Mouse (Mus musculus): ENCODE data around the gene Knstrn. TPM values are rescaled to one million over a fixed set of nuclear protein-coding genes. Genes with fewer than 3 reads are reported as not detected.

Gene Knstrn
- polyA plus RNA-seq, 1 experiment from 2014 or later, result 137 TPM

GRCm38 (mm10) chr2:118891173-118891572, 77.4 kb downstream of the Knstrn start:
- no peaks in the 10 kb centered on the region for H3K36me3 ChIP-seq (ENCODE audit: control insufficient read depth, insufficient read depth, low read length)
- H3K9me3 ChIP-seq (ENCODE audit: control insufficient read depth, low read length), result no peaks in the 10 kb centered on the region
- 84% methylated on average over 4 of the region's 4 CpGs for WGBS
- peaks cover 6% of the 10 kb centered on the region for H3K4me1 ChIP-seq (replicated peaks; ENCODE audit: control insufficient read depth, insufficient read depth, low read length)
- H3K27me3 ChIP-seq (ENCODE audit: control insufficient read depth, insufficient read depth, low read depth, low read length), result peaks cover 30% of the 10 kb centered on the region
- H3K4me3 ChIP-seq (ENCODE audit: low read length), result no peak overlapping the region
- ATAC-seq (ENCODE audit: low read depth), result no peak
- no peak overlapping the region for H3K27ac ChIP-seq (ENCODE audit: low read length)
- H3K9ac ChIP-seq (ENCODE audit: low read length), result no peak overlapping the region
- H3K4me2 ChIP-seq (ENCODE audit: low read depth, low read length), result no peak overlapping the region

DNA sequence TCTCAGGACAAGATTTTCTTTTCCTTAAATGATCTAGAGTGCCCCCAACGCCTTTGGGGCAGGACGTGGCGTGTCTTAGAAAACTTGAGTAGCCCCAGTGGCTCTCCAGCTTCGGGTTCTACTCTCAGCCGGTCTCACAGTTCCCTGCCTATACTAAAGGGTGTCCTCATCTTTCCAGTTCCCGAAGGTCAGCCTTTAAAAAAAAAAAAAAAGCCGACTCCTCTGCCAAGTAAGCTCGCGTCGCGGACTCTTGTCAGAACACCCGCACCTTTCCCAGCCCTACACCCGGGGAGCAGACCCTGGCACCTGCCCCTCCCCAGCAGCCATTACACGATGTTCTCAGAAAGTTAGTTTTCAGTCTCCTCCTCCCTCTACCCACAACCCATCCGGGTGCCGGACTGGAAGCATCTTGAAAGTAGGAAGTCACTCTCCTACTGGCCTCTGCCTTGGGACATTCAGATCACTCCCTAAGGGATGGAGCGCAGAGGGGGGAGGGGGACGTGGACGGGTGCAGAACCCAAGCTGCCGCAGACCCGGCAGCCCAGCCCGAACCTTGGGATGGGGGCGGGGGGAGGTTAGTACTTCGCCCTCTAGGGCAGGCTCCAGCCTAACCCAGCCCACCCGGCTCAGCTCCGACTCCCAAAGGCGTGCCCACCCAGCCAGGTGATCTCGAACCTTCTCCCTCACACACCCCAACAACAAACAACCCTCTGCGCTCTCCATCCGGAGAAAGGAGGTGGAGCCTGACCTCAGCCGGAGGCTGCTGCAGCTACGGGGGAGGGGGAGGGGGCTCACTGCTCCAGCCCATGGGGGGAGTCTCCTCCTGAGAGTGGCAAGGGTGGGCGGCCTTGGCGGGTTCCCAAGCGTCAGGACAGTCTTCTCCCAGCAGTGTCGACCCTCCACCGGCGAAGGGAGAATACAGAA, 82.4 kb downstream of the Knstrn start:
- H3K36me3 ChIP-seq (ENCODE audit: control insufficient read depth, insufficient read depth, low read length), result no peaks in the 10 kb centered on the region
- no peak for ATAC-seq (ENCODE audit: low read depth)
- H3K4me2 ChIP-seq (ENCODE audit: low read depth, low read length), result peak overlapping the region; percentile 75
- peak overlapping the region; percentile 36; the same call in 1 of the 2 replicates for H3K9ac ChIP-seq (ENCODE audit: low read length)
- no peak overlapping the region for H3K27ac ChIP-seq (ENCODE audit: low read length)
- H3K9me3 ChIP-seq (ENCODE audit: control insufficient read depth, low read length), result no peaks in the 10 kb centered on the region
- H3K4me1 ChIP-seq (replicated peaks; ENCODE audit: control insufficient read depth, insufficient read depth, low read length), result peaks cover 22% of the 10 kb centered on the region
- peaks cover 58% of the 10 kb centered on the region for H3K27me3 ChIP-seq (ENCODE audit: control insufficient read depth, insufficient read depth, low read depth, low read length)
- WGBS, result 2% methylated on average over 38 of the region's 38 CpGs
- peak overlapping the region; percentile 50 for H3K4me3 ChIP-seq (ENCODE audit: low read length)

GRCm38 (mm10) chr2:118896914-118897291, 83.1 kb downstream of the Knstrn start:
- H3K4me3 ChIP-seq (ENCODE audit: low read length), result peak overlapping the region; percentile 50
- no peaks in the 10 kb centered on the region for H3K36me3 ChIP-seq (ENCODE audit: control insufficient read depth, insufficient read depth, low read length)
- under 1% methylated on average over 13 of the region's 13 CpGs for WGBS
- H3K9me3 ChIP-seq (ENCODE audit: control insufficient read depth, low read length), result no peaks in the 10 kb centered on the region
- H3K4me2 ChIP-seq (ENCODE audit: low read depth, low read length), result peak overlapping the region; percentile 75
- H3K27ac ChIP-seq (ENCODE audit: low read length), result no peak overlapping the region
- peaks cover 22% of the 10 kb centered on the region for H3K4me1 ChIP-seq (replicated peaks; ENCODE audit: control insufficient read depth, insufficient read depth, low read length)
- no peak for ATAC-seq (ENCODE audit: low read depth)
- peaks cover 58% of the 10 kb centered on the region for H3K27me3 ChIP-seq (ENCODE audit: control insufficient read depth, insufficient read depth, low read depth, low read length)
- H3K9ac ChIP-seq (ENCODE audit: low read length), result no peak overlapping the region

DNA sequence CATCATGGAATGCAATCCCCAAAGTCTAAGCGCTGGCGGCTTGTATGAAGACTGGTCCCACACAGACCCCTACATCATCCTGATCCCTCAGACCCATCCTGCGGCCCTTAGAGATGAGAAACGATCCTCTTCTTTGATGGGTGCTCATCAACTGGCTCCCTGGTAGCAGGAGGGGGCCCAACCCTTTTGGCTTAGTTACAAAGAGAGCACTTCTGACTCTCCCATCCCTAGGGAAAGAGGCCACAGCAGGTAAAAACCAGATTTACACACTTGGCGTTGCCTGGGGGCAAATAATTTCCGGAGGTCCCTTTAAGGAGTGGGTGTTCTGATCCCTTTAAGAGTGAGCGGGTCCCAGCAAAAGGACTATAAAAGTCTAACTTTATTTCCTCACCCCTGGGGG, 83.6 kb downstream of the Knstrn start:
- H3K27me3 ChIP-seq (ENCODE audit: control insufficient read depth, insufficient read depth, low read depth, low read length), result peaks cover 58% of the 10 kb centered on the region
- ATAC-seq (ENCODE audit: low read depth), result no peak
- no peak overlapping the region; the same call in 1 of the 2 replicates for H3K4me2 ChIP-seq (ENCODE audit: low read depth, low read length)
- H3K27ac ChIP-seq (ENCODE audit: low read length), result no peak overlapping the region
- 3% methylated on average over 7 of the region's 7 CpGs for WGBS
- no peak overlapping the region for H3K9ac ChIP-seq (ENCODE audit: low read length)
- H3K36me3 ChIP-seq (ENCODE audit: control insufficient read depth, insufficient read depth, low read length), result no peaks in the 10 kb centered on the region
- no peaks in the 10 kb centered on the region for H3K9me3 ChIP-seq (ENCODE audit: control insufficient read depth, low read length)
- no peak overlapping the region for H3K4me3 ChIP-seq (ENCODE audit: low read length)
- peaks cover 22% of the 10 kb centered on the region for H3K4me1 ChIP-seq (replicated peaks; ENCODE audit: control insufficient read depth, insufficient read depth, low read length)

DNA sequence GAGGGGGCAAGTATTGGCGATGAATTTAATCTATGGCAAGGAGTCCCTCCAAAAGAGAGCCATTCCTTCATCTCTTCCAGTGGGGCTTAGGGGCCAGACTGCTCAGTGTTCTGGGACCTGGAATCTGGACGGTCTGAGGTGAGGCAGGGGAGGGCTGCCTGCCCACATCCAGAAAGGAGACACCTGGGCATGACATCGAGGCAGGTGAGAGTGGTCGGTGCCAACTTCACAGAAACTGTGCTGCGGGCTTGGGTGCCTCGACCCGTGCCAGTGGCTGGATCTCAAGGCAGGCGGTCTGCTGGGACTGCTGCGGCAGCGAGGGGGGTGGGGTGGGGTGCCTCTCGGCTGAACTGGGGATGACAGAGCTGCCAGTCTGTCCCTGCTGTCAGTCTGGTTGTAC, 84.0 kb downstream of the Knstrn start:
- 2% methylated on average over 11 of the region's 11 CpGs for WGBS
- Histone ChIP-seq H3K4me3 (ENCODE audit: low read length) (no peak overlapping the region), H3K27ac (ENCODE audit: low read length) (no peak overlapping the region), H3K4me1 (replicated peaks; ENCODE audit: control insufficient read depth, insufficient read depth, low read length) (peaks cover 26% of the 10 kb centered on the region), H3K4me2 (ENCODE audit: low read depth, low read length) (no peak overlapping the region), H3K27me3 (ENCODE audit: control insufficient read depth, insufficient read depth, low read depth, low read length) (peaks cover 58% of the 10 kb centered on the region), H3K9me3 (ENCODE audit: control insufficient read depth, low read length) (no peaks in the 10 kb centered on the region), H3K9ac (ENCODE audit: low read length) (no peak overlapping the region), H3K36me3 (ENCODE audit: control insufficient read depth, insufficient read depth, low read length) (no peaks in the 10 kb centered on the region)
- no peak for ATAC-seq (ENCODE audit: low read depth)

DNA sequence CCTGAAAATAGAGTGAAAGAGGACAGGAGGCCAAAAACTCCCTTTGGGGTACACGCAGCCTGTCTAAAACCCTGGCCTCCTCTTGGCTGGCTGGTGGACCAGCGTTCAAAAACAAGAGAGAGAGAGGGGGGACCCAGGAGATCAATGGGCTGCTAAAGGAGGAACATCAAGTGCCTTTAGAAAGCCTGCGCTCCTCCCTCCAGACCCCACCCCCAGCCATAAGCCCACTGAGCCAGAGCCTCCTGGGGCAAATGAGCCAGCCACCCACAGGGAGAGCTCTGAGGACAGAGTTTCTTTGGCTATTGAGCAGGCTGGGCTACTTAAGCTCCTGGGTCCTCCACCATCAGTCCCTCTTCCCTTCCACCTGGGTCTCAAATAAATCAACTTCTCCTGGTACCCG, 85.0 kb downstream of the Knstrn start:
- ATAC-seq (ENCODE audit: low read depth), result no peak
- H3K9me3 ChIP-seq (ENCODE audit: control insufficient read depth, low read length), result no peaks in the 10 kb centered on the region
- no peak overlapping the region for H3K4me2 ChIP-seq (ENCODE audit: low read depth, low read length)
- H3K9ac ChIP-seq (ENCODE audit: low read length), result no peak overlapping the region
- H3K27me3 ChIP-seq (ENCODE audit: control insufficient read depth, insufficient read depth, low read depth, low read length), result peaks cover 58% of the 10 kb centered on the region
- H3K36me3 ChIP-seq (ENCODE audit: control insufficient read depth, insufficient read depth, low read length), result no peaks in the 10 kb centered on the region
- WGBS, result 6% methylated on average over 4 of the region's 4 CpGs
- no peak overlapping the region for H3K4me3 ChIP-seq (ENCODE audit: low read length)
- H3K27ac ChIP-seq (ENCODE audit: low read length), result no peak overlapping the region
- H3K4me1 ChIP-seq (replicated peaks; ENCODE audit: control insufficient read depth, insufficient read depth, low read length), result peaks cover 36% of the 10 kb centered on the region

DNA sequence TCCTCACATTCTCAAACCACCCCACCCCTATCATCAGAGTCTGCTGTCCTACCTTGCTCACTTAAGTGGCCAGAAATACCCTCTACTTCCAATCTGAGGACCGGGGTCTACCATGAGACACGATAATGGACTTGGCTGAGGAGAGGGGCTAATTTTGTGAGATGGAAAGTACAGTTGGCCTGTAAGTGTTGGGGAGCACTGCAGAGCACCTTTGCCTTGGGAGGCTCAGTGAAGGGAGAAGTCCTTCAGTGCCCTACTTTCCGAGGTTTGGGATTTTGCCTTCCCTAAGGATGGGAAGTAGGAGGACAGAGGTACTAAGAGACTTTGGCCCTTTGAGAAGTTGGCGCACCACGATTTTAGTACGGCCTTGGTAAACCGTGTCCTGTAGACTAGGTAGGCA, 85.5 kb downstream of the Knstrn start:
- Histone ChIP-seq H3K4me2 (ENCODE audit: low read depth, low read length) (no peak overlapping the region), H3K27ac (ENCODE audit: low read length) (no peak overlapping the region), H3K9me3 (ENCODE audit: control insufficient read depth, low read length) (no peaks in the 10 kb centered on the region), H3K4me1 (replicated peaks; ENCODE audit: control insufficient read depth, insufficient read depth, low read length) (peaks cover 37% of the 10 kb centered on the region), H3K9ac (ENCODE audit: low read length) (no peak overlapping the region), H3K27me3 (ENCODE audit: control insufficient read depth, insufficient read depth, low read depth, low read length) (peaks cover 54% of the 10 kb centered on the region), H3K36me3 (ENCODE audit: control insufficient read depth, insufficient read depth, low read length) (no peaks in the 10 kb centered on the region), H3K4me3 (ENCODE audit: low read length) (no peak overlapping the region)
- ATAC-seq (ENCODE audit: low read depth), result no peak
- WGBS, result 21% methylated on average over 7 of the region's 7 CpGs

DNA sequence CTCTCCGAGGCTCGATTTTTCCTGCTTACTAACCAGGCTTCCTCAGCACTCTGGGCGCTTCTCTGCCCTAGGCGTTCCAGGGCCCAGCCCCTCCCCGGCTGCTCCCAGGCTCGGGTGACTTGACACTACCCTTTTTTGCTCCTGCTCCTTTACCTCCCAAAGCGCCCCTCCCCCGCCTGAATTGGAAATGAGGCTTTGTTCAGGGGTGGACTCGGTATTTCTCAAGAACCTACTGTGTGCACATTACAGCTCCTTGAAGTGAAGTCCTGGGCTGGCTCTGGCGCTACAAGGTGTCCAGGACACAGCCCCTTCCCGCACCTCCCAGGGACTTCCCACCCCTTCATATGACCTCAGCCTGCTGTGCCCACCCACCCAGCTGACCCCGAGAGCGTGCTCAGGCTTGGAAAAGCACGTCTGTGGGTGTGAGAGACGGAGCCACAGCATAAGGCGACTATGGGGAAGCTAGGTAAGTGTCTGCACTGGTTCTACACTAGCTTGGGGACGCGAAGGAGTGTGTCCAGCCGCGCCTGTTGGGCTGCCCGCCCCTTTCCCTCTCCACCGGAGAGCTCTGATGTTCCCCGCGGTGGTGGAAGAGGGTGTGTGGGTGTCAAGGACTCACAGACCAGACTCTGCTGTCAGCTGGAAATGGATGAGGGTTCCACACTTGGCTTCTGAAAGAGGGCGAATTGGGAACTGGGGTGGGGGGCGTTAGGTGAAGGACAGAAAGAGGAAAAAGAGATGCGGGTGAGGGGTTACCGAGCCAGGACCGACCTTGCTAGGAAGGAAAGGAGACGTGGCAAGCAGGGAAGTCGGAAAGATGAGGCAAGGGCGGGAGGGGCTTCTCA, 86.4 kb downstream of the Knstrn start, which contains the start of gene Bahd1:
TSS of gene Bahd1 (plus strand) at position 397 of the 845 bp plus-strand sequence.
- H3K9me3 ChIP-seq (ENCODE audit: control insufficient read depth, low read length), result no peaks in the 10 kb centered on the region
- no peak for ATAC-seq (ENCODE audit: low read depth)
- H3K27me3 ChIP-seq (ENCODE audit: control insufficient read depth, insufficient read depth, low read depth, low read length), result peaks cover 47% of the 10 kb centered on the region
- no peak within 1 kb of the TSS for H3K27ac ChIP-seq (ENCODE audit: low read length)
- WGBS, result under 1% methylated on average over 32 of the region's 32 CpGs
- no peaks in the 10 kb centered on the region for H3K36me3 ChIP-seq (ENCODE audit: control insufficient read depth, insufficient read depth, low read length)
- peak within 1 kb of the TSS; percentile 56 for H3K9ac ChIP-seq (ENCODE audit: low read length)
- H3K4me3 ChIP-seq (ENCODE audit: low read length), result peak within 1 kb of the TSS; percentile 86
- peak within 1 kb of the TSS; percentile 97 for H3K4me2 ChIP-seq (ENCODE audit: low read depth, low read length)
- H3K4me1 ChIP-seq (replicated peaks; ENCODE audit: control insufficient read depth, insufficient read depth, low read length), result peaks cover 37% of the 10 kb centered on the region

- H3K27ac ChIP-seq (ENCODE audit: low read length), result no peak overlapping the region
Measured at GRCm38 (mm10) chr2:118900826-118901140, 87.0 kb downstream of the Knstrn start.

More at GRCm38 (mm10) chr2:118900826-118901140, 87.0 kb downstream of the Knstrn start:
- Histone ChIP-seq H3K4me2 (ENCODE audit: low read depth, low read length) (peak overlapping the region; percentile 97), H3K4me3 (ENCODE audit: low read length) (peak overlapping the region; percentile 86), H3K4me1 (replicated peaks; ENCODE audit: control insufficient read depth, insufficient read depth, low read length) (peaks cover 37% of the 10 kb centered on the region), H3K36me3 (ENCODE audit: control insufficient read depth, insufficient read depth, low read length) (no peaks in the 10 kb centered on the region), H3K9ac (ENCODE audit: low read length) (peak overlapping the region; percentile 56), H3K9me3 (ENCODE audit: control insufficient read depth, low read length) (no peaks in the 10 kb centered on the region), H3K27me3 (ENCODE audit: control insufficient read depth, insufficient read depth, low read depth, low read length) (peaks cover 41% of the 10 kb centered on the region)
- WGBS, result under 1% methylated on average over 11 of the region's 11 CpGs
- ATAC-seq (ENCODE audit: low read depth), result 0 out of 2 replicates have a peak, but pooled peaks have one; percentile 0

All from lung, embryonic 16.5 days (tissue).